Mouse (Mus musculus) MEL-GATA-1-ER (cell line): Measurements from ENCODE around the gene Rps16.

ENCODE experiments used
- DNase-seq: peaks from one replicate; pipeline ENCODE4 v3.0.0-alpha.2; 2012; ENCODE audit warnings: low read depth; ENCODE audit errors: extremely low read depth

Rps16 gene

DNA sequence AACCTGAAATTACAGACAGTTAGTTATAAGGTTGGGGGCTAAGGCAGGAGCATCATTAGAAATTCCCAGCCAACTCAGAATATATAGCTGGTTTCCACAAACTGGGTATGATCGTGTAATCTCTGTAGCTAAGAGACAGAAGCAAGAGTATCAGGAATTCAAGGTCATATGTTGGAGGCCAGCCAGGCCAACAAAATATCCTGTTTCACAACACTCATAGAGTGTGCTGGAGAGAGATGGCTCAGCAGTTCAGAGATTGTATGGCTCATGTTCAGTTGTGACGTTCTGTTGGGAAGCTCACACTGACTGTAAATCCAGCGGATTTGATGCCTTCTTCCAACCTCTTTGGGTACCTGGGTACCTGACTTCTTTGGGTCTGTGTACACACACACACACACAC lies 2.7 kb upstream of the Rps16 start:
- no peak for DNase-seq

DNA sequence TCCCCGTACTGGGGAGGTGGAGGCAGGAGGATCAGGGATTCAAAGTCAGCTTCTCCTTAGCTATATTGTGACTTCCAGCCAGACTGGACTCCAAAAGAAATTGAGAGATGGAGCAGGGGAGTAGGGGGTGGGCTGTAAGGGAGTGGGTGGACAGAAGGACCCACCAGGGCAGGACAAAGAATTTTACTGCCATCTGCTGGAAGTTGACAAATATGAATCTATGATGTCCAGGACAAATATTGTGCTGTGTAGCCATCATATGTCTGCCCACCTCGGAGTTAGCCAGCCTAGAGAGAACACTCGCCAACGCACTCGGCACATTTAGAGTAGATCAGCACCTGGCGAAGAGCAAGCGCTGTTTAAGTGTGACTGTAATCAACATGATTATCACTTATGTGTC lies 1.9 kb upstream of the Rps16 start:
- DNase-seq, result no peak

DNA sequence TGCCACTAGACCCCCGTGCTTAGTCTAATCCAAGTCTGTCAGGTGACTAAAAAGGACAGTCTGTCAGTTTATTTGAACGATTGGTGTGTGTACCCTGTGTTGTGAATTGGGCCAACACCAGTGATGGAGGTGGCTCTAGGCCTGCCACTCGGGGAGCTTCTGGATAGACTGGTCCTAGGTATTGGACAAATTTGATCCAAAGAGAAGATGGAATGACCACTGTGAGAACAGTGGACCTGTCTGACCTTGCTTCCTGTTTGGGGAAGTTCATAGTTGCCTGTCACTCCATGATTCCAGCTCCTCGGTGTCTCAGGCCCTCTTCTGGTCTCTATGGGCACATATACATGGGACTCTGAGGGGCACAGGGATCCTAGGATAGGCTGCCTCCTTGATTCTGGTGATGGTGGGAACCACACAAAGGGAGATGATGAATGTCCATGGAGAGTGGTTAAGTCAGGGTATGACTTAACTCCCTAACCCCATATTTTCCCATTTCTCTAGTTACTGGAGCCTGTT lies 1.3 kb downstream of the Rps16 start:
- no peak for DNase-seq

DNA sequence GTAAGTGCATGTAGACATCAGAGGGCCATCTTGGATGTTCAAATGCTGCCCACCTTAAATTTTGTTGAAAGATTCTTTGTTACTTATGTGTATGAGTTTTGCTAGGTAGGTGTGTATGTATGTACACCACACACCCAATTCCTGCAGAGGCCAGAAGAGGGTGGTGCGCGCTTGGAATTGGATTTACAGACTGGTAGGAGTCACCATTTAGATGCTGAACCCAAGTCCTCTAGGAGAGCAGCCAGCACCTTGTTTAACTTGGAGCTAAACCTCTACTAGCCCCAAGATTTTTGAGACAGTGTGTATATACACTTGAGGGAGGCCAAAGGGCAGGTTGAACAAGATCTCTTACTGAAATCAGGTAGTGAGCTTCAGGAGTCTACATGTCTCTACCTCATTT lies 2.8 kb downstream of the Rps16 start:
- no peak for DNase-seq

DNA sequence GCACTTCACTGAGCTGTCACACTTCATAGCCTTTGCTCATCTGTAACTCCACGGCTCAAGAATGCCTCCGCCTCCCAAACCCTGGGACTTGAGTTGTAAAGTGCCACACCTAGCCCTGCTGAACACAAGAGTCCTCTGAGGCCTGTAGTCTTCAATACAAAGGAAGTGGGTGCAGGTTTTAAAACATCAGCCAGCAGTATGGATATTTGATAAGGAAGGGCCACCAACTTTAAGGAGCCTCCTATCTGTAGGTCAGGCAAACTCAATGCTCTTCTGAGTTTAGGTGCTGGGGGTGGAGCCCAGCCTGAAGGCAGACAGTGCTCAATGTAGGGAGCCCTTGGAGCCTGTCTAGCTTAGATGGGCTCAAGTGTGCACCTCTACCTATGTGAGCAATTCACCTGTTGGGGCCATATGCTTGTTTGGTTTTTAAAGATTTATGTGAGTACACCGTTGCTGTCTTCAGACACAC lies 3.7 kb downstream of the Rps16 start:
- no peak for DNase-seq

DNA sequence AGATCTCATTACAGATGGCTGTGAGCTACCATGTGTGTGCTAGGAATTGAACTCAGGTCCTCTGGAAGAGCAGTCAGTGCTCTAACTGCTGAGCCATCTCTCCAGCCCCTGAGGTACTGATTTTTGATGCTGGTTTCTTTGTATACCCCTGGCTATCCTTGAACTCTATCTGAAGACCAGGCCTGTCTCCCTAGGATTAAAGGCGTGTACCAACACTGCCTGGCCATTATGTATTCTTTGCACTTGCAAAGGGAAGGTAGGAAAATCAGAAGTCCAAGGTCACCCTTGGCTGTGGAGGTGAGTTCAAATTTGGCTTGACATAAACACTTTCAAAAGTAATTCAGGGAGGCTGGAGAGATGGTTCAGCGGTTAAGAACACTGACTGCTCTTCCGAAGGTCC lies 4.1 kb downstream of the Rps16 start:
- no peak for DNase-seq

DNA sequence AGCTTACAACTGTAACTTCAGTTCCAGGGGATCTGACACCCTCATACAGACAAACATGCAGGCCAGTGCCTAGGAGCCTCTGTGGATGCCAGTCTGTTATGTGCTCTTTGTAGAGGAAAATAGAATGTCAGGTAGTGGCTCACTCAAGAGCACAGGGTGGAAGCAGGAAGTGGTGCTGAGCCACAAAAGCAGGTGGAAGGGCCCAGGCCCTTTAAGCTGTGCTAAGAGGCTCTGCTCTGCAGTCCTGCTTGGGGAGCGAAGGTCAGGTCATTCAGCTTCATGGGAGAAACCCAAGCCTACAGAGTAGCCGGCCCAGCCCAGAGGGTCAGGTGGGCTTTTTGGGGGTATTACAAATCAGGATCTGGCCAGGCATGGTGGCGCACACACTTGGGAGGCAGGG lies 4.8 kb downstream of the Rps16 start:
- no peak for DNase-seq

DNA sequence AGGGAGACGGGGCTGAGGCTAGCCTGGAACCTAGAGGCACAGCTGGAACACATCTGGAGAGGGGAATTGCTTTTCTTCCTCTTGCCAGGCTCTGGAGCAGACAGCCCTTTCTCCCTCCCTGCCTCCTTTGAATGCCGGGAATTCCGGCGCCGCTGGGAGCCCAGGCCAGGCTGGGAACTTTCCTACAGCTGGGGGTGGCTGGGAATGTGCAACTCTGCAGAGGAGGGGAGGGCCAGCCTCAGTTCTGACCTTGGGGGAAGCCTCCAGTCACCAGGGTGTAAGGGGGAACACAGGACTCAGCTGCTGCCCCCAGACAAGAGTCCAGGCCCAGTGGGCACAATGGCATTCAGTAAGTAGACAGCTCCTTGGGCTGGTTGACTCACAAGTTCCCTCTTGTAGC lies 6.5 kb downstream of the Rps16 start:
- no peak for DNase-seq

DNA sequence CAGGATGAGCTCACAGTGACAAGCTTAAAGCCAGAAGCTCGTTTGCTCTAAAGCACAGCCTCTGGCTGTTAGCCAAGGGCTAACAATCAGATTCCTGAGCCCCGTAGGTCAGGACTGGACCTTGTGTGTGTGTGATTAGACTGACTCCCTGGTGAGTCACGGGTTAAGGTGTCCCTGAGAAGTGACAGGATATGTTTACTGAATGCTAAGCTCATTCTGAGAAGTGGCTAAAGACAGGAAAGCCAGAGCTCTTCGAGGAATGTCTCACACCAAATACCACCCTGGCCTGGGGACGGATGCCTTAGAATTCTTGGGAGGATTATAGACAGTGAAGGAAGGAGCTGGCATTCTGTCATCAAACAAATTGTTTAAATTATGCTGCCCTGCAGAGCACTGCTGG lies 7.5 kb downstream of the Rps16 start:
- DNase-seq, result no peak

DNA sequence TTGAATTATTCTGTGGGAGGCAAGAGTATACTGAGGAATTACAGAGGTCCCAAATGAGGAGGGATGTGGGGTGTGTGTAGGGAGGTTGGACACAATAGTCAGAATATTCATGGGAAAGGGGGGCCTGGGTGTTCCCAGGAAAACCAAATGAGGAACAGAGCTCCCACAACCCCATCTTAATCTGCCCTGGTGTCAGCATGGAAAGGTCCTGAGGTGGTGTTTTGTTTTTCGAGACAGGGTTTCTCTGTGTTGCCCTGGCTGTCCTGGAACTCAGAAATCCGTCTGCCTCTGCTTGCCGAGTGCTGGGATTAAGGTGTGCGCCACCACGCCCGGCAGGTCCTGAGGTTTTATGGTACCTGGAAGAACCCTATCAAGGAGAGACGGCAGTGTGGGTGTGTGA lies 8.0 kb downstream of the Rps16 start:
- DNase-seq, result no peak

DNA sequence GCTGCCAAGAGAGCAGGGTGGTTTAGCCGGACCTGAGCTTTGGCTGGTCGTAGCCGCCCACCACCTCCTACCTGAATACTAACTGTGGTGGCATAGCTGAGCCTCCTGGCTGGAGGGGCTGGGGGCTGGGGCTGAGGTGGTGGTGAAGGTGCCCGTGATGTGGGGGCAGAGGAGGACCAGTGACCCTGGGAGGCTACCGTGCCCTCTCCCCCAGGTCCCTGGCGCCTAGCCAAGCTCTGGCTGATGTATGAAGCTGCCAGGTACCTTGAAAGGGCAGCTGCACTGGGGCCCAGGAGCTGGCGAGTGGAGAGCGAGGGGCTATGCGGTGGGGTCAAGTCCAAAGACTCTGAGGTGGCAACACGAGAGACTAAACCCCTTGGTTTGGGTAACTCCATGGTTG lies 9.4 kb downstream of the Rps16 start:
- DNase-seq, result no peak

DNA sequence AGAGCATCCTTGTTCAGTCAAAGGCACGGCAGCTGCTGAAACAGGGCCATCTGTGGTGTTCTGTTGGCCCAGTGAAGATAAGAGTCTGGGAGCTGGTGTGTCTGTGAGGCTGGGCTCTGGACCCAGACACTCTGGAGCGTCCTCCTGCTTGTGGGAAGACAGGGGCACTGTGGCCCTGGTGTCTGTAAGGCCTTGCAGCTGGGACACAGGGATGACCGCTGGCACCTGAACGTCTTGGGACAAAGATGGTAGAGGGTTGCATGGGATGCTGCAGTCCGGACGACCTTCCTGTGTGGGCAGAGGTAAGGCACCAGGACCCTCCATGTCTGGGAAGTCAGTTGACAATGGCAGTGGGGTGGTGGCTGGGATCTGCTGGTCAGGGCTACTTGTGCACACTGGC lies 9.8 kb downstream of the Rps16 start:
- no peak for DNase-seq

DNA sequence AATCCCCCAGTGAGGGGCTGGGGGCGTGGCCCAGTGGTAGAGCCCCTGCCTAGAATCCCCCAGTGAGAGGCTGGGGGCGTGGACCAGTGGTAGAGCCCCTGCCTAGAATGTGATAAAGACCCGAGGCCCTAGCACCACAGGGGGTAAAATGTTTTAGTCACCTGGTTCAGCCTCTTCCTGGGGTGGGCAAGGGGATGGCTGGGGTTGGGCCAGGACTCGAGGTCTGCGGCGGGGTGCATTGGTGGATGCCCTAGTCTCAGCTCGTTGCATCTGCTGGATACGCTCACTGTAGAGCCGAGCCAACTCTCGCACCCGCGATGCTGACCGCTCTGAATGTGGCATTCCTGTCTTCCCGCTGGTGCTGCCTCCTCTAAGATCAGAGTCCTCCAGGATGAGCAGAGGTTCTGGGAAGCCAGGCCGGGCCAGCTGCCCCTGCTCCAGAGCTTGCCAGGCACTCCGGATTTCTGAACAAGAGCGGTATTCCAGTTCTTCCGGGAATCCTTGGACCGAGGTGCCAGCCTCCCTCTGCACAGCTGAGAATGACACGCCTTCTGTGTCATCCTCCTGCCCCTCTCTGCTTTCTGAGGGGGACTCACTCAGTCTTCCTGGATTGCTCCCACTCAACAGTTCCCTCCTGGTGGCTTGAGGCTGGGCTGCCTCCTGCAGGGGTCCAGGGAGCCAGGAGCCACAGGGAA lies 11.3 kb downstream of the Rps16 start:
- no peak for DNase-seq

DNA sequence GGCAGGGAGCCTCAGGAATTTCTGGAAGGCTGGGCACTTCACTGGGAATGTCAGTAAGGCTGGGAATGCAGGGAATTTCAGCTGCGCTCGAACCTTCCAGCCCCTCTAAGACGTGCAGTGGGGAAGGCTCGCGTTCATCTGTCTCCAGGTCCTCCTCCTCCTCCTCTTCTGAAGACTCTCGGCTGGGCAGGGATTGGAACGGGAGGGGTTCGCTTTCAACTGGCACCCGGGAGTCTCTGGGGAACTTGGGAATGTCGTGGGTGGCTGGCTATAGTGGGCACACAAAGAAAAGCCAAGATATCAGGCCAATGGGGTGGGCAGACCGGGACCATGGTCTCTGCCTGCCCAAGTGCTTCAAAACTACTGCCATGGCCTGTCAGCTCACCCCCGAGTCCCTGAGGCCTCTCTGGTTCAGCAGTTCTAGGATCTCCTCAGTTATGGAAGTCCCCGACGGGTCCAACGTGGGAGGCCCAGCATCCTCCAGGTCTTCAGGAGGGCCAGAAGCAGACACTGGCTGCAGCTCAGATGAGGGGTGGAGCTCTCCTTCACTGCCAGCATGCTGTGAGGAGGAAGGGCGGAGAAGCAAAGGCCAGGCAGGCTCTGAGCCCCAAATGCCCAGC lies 12.1 kb downstream of the Rps16 start:
- no peak for DNase-seq

DNA sequence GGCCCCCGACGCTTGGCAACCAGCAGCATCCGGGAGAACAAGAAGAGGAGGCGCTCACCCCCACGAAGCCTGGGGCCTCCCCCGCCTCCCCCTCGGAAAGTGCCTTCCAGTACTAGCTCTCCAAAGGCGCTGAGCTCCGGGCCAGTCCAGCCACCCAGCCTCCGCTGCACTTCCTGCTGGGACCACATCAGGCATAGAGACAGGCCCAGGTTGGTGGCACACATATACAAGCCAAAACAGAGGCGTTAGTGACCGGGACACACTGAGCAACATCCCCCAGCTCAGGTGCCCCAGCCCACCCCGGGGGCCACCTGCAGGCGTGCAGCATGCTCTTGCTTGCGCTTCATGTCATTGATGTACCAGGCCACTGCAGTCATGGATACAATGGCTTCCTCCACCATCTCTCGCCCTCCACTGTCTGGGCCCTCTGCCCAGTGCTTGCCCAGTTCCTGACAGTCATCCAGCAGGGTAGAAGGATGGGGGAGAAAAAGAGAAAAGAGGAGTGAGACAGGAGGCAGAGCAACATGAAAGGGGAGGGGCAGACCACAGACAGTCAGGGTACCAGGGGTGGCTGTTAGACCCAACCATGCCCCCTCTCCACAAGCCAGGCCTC lies 17.3 kb downstream of the Rps16 start:
- no peak for DNase-seq

DNA sequence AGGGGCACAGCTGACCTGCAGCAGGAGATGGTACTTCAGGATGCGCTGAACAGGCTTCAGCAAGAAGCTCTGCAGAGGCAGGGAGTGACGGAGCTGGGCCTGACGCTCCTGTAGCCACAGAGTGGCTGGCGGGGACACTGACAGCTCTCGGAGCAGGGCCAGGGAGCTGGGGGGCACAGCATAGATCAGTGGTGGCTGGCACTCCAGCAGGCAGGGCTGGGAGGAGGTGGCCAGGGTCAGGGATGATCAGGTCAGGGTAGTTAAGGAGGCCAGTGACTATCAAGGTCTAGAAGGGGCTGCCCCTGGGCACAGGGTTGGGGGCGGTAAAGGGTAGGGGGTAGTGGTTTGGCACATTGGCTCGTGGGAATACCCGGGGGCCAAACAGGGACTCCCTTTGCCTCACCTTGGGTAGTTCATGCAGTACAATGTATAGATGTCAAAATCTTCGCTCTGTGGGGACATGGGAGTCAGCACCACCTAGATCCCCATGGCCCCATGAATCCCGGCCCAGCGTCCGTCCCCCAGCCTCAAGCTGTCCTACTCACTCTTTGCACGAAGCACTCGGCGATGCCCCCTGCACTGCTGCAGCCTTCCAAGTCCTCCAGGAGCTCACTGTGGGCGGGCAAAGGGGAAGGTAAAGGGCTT lies 17.9 kb downstream of the Rps16 start:
- no peak for DNase-seq

DNA sequence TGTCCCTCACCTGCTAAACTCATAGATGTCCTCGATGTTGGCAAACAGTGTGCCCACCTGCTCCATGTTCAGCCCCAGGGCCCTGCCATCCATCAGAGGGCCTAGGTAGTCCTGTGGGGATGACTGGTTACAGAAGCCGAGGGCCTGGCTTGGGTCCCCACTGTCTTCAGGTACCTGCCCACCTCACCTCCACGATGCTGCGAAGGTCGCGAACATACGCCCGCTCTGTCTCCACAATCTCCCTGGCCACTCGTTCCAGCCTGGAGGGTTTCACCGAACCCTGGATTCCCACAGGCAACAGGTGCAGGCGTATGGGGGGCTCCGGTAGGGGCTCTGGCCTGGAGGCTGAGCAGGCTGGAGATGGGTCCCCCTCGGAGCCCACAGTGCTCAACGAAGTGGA lies 19.6 kb downstream of the Rps16 start:
- no peak for DNase-seq

DNA sequence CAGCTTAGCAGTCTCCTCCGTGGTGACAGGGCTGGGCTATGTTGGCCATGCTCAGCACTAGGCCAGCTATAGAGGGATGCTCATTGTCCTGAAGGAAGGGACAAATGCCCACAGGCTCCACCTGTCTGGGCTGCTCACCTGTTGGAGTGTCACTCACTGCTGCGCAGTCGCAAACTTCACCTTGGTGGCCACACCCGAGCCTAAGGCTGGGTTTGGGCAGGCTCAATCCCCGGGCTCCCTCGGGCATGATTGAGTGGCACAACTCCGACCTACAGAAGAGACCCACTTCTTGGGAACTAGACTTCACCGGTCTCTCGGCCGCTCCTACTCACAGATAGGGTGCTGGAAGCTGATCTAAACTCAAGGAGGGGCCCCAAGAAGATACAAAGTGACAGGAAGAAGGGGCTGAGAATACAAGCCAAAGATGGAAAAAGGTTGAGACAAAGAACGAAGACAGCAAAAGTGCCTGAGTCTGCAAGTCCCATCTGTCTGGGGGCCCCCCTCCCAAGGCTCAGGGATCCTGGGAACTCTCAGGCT lies 20.6 kb downstream of the Rps16 start:
- DNase-seq, result no peak

DNA sequence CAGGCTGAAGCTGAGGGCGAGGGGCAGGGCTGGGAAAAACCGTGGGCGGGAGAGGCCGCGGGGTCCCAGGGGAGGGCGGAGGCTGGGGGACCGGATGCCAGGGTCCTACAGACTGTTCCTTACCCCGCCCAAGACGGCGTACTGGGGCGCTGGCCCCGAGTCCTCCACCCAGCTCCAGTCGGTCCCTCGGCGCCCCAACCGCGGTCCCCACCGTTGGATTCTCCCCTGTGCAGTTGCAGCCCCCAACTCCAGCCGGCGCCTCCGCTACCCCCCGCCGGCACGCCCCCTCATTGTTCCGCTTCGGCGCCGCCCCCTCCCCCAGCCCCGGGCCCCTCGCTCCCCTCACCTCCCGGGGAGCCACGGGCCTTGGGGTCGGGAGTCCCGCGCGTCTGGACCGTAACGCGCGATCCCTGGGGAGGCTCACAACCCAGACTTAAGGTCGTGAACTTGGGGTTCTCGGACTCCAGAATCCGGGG lies 21.1 kb downstream of the Rps16 start:
- no peak for DNase-seq

DNA sequence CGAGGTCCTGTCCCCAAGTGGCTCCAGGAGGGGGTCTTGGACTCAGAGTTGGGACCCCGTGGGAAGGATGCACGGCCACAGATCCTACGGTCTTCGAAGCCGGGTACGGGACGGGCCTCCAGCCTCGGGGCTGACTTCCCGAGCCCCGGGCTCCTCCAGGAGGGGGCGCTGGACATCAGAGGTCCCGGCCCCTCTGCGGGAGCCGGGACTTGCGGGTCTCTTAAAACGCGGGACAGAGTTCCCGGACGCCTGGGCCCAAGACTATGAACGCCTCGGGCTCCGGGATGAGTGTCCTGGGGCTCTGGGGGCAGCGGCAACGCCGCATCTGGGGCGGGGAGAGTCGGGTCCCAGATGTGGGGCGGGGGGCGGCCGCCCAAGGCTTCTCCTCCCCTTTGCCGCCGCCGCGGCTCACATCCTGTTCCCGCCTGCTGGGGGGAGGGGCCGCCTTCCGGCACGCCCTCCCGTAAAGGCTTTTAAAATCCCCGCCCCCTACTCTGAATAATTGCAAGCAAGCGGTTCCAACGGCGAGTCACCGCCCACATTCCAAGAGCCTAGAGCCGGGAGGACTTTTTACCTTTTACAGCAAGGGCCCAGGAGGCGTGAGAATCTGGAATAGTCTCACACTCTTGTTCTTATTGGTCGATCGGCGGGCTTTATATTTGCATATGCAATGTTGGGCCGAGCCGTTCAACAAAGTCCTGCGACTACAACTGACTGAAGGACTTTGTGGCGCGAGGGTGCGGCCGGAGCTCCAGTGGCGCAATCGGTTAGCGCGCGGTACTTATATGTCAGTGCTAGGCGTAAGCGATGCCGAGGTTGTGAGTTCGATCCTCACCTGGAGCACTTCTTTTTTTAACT lies 22.0 kb downstream of the Rps16 start, which contains the start of gene Plekhg2:
Plekhg2 (minus strand) TSS at position 349 of the 858 bp plus-strand sequence.
- DNase-seq, result peak; percentile 96

DNA sequence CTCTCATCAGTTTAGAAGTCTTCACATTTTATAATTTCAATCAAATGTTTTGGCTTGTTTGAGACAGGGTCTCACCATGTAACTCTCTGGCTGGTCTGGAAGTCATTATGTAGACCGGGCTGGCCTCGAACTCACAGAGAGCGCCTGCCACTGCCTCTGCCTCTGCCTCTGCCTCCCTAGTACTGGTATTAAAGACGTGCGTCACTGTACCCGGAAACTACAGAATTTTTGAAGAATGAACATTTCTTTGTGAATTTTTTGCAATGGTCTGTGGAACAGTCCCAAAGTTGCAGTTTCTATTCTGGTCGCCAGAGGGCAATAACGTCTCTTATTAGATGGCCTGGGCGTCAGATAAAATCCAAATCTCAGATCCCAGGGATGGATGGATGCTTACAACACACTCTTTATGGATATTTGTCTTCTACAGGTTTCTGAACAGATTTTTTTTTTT lies 22.7 kb downstream of the Rps16 start:
- peak; percentile 81 for DNase-seq
